Mouse (Mus musculus) forebrain, embryonic 11.5 days (tissue): ENCODE results near the gene Stbd1. TPM values are rescaled to one million over a fixed set of nuclear protein-coding genes. Genes with fewer than 3 reads are reported as not detected.
A peak's percentile ranks its signal among the peaks of the same experiment; 100 is the strongest.

Source experiments
- ATAC-seq: fragments of 200-750 bp; cut with Nextera tagmentation; replicated peaks from 2 replicates; pipeline ENCODE4 v1.8.0; 2017; ENCODE audit warnings: moderate TSS enrichment; ENCODE audit not compliant: low FRiP score
- DNase-seq: peaks from one replicate; pipeline ENCODE4 v3.0.0-alpha.2; 2017; ENCODE audit warnings: low spot score
- H3K27ac ChIP-seq: fragments of 300-500 bp; sonication (generic); 2 replicates; pipeline ENCODE4 v1.5.1; 2014; ENCODE audit warnings: low read depth, low read length
- H3K27me3 ChIP-seq: fragments of 300-500 bp; sonication (generic); 2 replicates; pipeline ENCODE4 v1.6.1; 2014; ENCODE audit warnings: mild to moderate bottlenecking, low read length, mixed read lengths; ENCODE audit not compliant: control insufficient read depth, insufficient read depth
- H3K36me3 ChIP-seq: fragments of 300-500 bp; sonication (generic); 2 replicates; pipeline ENCODE4 v1.6.1; 2014; ENCODE audit warnings: mild to moderate bottlenecking, low read length, moderate library complexity, mixed read lengths; ENCODE audit not compliant: control insufficient read depth, insufficient read depth
- H3K4me1 ChIP-seq: fragments of 300-500 bp; sonication (generic); replicated peaks from 2 replicates; pipeline ENCODE4 v1.6.1; 2014; ENCODE audit warnings: low read length, mixed read lengths; ENCODE audit not compliant: control insufficient read depth, insufficient read depth
- H3K4me2 ChIP-seq: fragments of 300-500 bp; sonication (generic); 2 replicates; pipeline ENCODE4 v1.6.1; 2014; ENCODE audit warnings: low read depth, mild to moderate bottlenecking, low read length, moderate library complexity, mixed read lengths; ENCODE audit not compliant: severe bottlenecking
- H3K4me3 ChIP-seq: fragments of 300-500 bp; sonication (generic); 2 replicates; pipeline ENCODE4 v1.5.1; 2014; ENCODE audit warnings: low read depth, low read length
- H3K9ac ChIP-seq: fragments of 300-500 bp; sonication (generic); 2 replicates; pipeline ENCODE4 v1.6.1; 2014; ENCODE audit warnings: low read length
- H3K9me3 ChIP-seq: fragments of 300-500 bp; sonication (generic); 2 replicates; pipeline ENCODE4 v1.6.1; 2016; ENCODE audit warnings: low read length, mixed read lengths; ENCODE audit not compliant: control insufficient read depth
- WGBS: fragments of 180-500 bp; shearing (Covaris S2); extraction: QIAGEN DNeasy Blood & Tissue Kit; methylation state at CpG from one replicate; pipeline ENCODE4 v1.1.7; 2014; 5-methylcytosine and 5-hydroxymethylcytosine counted together
- polyA plus RNA-seq: library from polyadenylated mRNA; unstranded; fragments of >200 nt; fragmentation: Nextera tagmentation; extraction: Ambion mirVana; gene quantifications from 2 replicates; pipeline ENCODE4 v1.2.1, GENCODE M21; 2014

Gene Stbd1
- polyA plus RNA-seq, 1 experiment from 2014 or later: 7.0 TPM

- no peak overlapping the region for H3K4me2 ChIP-seq
- DNase-seq: no peak
- H3K9ac ChIP-seq: no peak overlapping the region
- H3K27ac ChIP-seq: no peak overlapping the region
- ATAC-seq: no peak
- no peaks in the 10 kb centered on the region for H3K36me3 ChIP-seq
- H3K27me3 ChIP-seq: no peaks in the 10 kb centered on the region
- 89% methylated on average over 4 of the region's 4 CpGs for WGBS
- no peaks in the 10 kb centered on the region for H3K9me3 ChIP-seq
- H3K4me3 ChIP-seq: no peak overlapping the region
- H3K4me1 ChIP-seq: no peaks in the 10 kb centered on the region
These were observed 31.6 kb upstream of the Stbd1 start for GRCm38 (mm10) chr5:92571232-92571631.

GRCm38 (mm10) chr5:92579559-92579958 is 23.3 kb upstream of the Stbd1 start:
- H3K4me1 ChIP-seq: no peaks in the 10 kb centered on the region
- no peaks in the 10 kb centered on the region for H3K9me3 ChIP-seq
- no peak for ATAC-seq
- 92% methylated on average over 14 of the region's 14 CpGs for WGBS
- H3K27ac ChIP-seq: no peak overlapping the region
- no peak overlapping the region for H3K4me3 ChIP-seq
- no peak overlapping the region for H3K4me2 ChIP-seq
- no peaks in the 10 kb centered on the region for H3K36me3 ChIP-seq
- H3K9ac ChIP-seq: no peak overlapping the region
- H3K27me3 ChIP-seq: no peaks in the 10 kb centered on the region
- DNase-seq: no peak

GRCm38 (mm10) chr5:92585932-92586331 is 16.9 kb upstream of the Stbd1 start:
- 75% methylated on average over 10 of the region's 10 CpGs for WGBS
- no peaks in the 10 kb centered on the region for H3K9me3 ChIP-seq
- H3K4me3 ChIP-seq: no peak overlapping the region
- DNase-seq: peak; percentile 42
- no peak overlapping the region for H3K4me2 ChIP-seq
- no peaks in the 10 kb centered on the region for H3K27me3 ChIP-seq
- no peak for ATAC-seq
- H3K4me1 ChIP-seq: no peaks in the 10 kb centered on the region
- H3K9ac ChIP-seq: no peak overlapping the region
- H3K36me3 ChIP-seq: no peaks in the 10 kb centered on the region
- no peak overlapping the region for H3K27ac ChIP-seq

GRCm38 (mm10) chr5:92595026-92595425 is 7.8 kb upstream of the Stbd1 start:
- H3K4me3 ChIP-seq: no peak overlapping the region
- H3K27ac ChIP-seq: no peak overlapping the region
- H3K4me1 ChIP-seq: no peaks in the 10 kb centered on the region
- no peak for ATAC-seq
- H3K27me3 ChIP-seq: no peaks in the 10 kb centered on the region
- DNase-seq: peak; percentile 8
- no peaks in the 10 kb centered on the region for H3K36me3 ChIP-seq
- 94% methylated on average over 5 of the region's 5 CpGs for WGBS
- H3K4me2 ChIP-seq: no peak overlapping the region
- H3K9me3 ChIP-seq: no peaks in the 10 kb centered on the region
- H3K9ac ChIP-seq: no peak overlapping the region

- H3K4me2 ChIP-seq: no peak overlapping the region
- WGBS: 90% methylated on average over 8 of the region's 8 CpGs
- no peak for ATAC-seq
- no peaks in the 10 kb centered on the region for H3K36me3 ChIP-seq
- H3K4me3 ChIP-seq: no peak overlapping the region
- H3K9ac ChIP-seq: no peak overlapping the region
- DNase-seq: peak; percentile 30
- H3K4me1 ChIP-seq: no peaks in the 10 kb centered on the region
- no peak overlapping the region for H3K27ac ChIP-seq
- no peaks in the 10 kb centered on the region for H3K27me3 ChIP-seq
- no peaks in the 10 kb centered on the region for H3K9me3 ChIP-seq
These were observed 6.0 kb upstream of the Stbd1 start for GRCm38 (mm10) chr5:92596865-92597264.

DNA sequence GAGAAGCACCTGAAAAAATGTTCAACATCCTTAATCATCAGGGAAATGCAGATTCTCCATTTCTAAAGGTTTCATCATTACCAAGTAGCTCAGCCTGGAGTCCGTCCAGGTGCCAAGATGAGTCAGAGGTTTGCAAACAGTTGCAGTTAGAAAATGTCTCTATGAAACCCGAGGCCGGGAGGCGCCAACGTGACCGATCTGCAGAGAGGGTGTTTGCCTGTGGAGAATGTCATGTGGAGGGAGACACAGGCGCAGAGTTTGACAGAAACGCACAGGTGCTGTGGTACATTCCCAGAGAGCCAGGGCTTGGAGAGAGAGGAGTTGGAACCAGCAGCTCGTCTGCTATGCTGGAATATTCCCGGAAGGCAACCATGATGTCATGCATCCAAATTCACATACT is 3.8 kb upstream of the Stbd1 start:
- Histone ChIP-seq H3K27me3 (no peaks in the 10 kb centered on the region; the same call in 1 of the 2 replicates), H3K36me3 (no peaks in the 10 kb centered on the region), H3K4me1 (no peaks in the 10 kb centered on the region), H3K9ac (no peak overlapping the region), H3K4me3 (no peak overlapping the region), H3K9me3 (no peaks in the 10 kb centered on the region), H3K27ac (no peak overlapping the region), H3K4me2 (no peak overlapping the region)
- 88% methylated on average over 10 of the region's 10 CpGs for WGBS
- ATAC-seq (no peak), DNase-seq (no peak)

GRCm38 (mm10) chr5:92604452-92605247 is 1.8 kb downstream of the Stbd1 start:
- Histone ChIP-seq H3K36me3 (no peaks in the 10 kb centered on the region), H3K9ac (no peak overlapping the region), H3K27ac (no peak overlapping the region), H3K4me1 (no peaks in the 10 kb centered on the region), H3K4me3 (no peak overlapping the region), H3K9me3 (no peaks in the 10 kb centered on the region), H3K4me2 (no peak overlapping the region), H3K27me3 (no peaks in the 10 kb centered on the region; the same call in 1 of the 2 replicates)
- ATAC-seq: no peak
- DNase-seq: peak; percentile 38
- WGBS: 89% methylated on average over 10 of the region's 10 CpGs

DNA sequence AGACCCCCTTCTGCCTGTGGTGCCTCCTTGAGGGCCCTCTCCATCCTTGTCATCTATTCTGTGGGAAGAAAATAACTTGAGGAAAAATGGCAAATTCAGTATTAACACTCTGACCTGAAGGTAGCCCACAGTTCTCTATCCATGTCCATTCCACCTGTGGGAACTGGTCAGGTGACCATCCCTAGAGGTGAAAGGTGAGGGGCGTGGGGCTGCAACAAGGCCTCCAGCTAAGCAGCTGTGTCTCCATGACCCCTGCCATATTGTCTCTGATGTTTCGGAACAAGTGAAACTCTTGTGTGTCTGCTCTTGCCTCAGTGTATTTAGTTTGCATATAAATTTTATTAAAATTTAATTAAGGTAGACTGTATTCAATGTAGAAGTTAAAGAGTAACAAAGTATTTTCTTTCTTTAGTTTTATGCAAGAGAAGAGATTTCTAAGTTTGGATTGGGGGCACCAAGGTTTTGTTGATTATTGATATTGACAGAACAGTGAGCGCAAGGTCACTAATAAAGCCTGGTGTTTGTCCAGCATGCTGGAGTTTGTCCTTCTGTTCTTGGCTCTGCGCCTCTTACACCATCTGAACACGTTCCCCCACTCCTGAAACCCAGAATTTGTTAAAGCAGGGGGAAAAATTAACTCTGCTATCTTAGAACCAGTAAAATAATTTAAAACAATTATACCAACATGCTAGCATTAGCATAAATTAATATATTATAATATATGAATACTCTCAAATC is 4.8 kb downstream of the Stbd1 start:
- Histone ChIP-seq H3K4me2 (no peak overlapping the region), H3K36me3 (no peaks in the 10 kb centered on the region), H3K27ac (no peak overlapping the region), H3K9me3 (no peaks in the 10 kb centered on the region), H3K9ac (no peak overlapping the region), H3K4me1 (no peaks in the 10 kb centered on the region), H3K4me3 (no peak overlapping the region), H3K27me3 (no peaks in the 10 kb centered on the region; the same call in 1 of the 2 replicates)
- 90% methylated on average over 5 of the region's 5 CpGs for WGBS
- peak; percentile 6 for DNase-seq
- no peak for ATAC-seq
